Mouse (Mus musculus) kidney, adult 18-20 months (tissue): ENCODE measurements around the gene Ncapd3.
A peak's percentile ranks its signal among the peaks of the same experiment; 100 is the strongest.

Experiments used
- DNase-seq: peaks from one replicate; pipeline ENCODE4 v3.0.0; 2021

The Ncapd3 gene

GRCm38 (mm10) chr9:27049492-27049891 lies 19.5 kb downstream of the Ncapd3 start:
- no peak for DNase-seq

- DNase-seq, result no peak
Observed at GRCm38 (mm10) chr9:27058341-27058740, 28.4 kb downstream of the Ncapd3 start.

- no peak for DNase-seq
Observed at GRCm38 (mm10) chr9:27070895-27071294, 40.9 kb downstream of the Ncapd3 start.

- DNase-seq, result no peak
Observed at GRCm38 (mm10) chr9:27074677-27075076, 44.7 kb downstream of the Ncapd3 start.

- no peak for DNase-seq
Observed at GRCm38 (mm10) chr9:27075812-27076211, 45.8 kb downstream of the Ncapd3 start.

GRCm38 (mm10) chr9:27086256-27086655 lies 56.3 kb downstream of the Ncapd3 start:
- DNase-seq, result no peak

GRCm38 (mm10) chr9:27087402-27087801 lies 57.4 kb downstream of the Ncapd3 start:
- DNase-seq, result no peak

GRCm38 (mm10) chr9:27090134-27090533 lies 60.2 kb downstream of the Ncapd3 start:
- DNase-seq, result no peak

- DNase-seq, result no peak
Observed at GRCm38 (mm10) chr9:27090801-27091775, 61.1 kb downstream of the Ncapd3 start.

- DNase-seq, result no peak
Observed at GRCm38 (mm10) chr9:27092916-27093315, 62.9 kb downstream of the Ncapd3 start.

GRCm38 (mm10) chr9:27098092-27098491 lies 68.1 kb downstream of the Ncapd3 start:
- DNase-seq, result no peak

- no peak for DNase-seq
Observed at GRCm38 (mm10) chr9:27098557-27098956, 68.6 kb downstream of the Ncapd3 start.

GRCm38 (mm10) chr9:27099474-27099873 lies 69.5 kb downstream of the Ncapd3 start:
- DNase-seq, result no peak

- no peak for DNase-seq
Observed at GRCm38 (mm10) chr9:27101466-27101865, 71.5 kb downstream of the Ncapd3 start.

GRCm38 (mm10) chr9:27106081-27106480 lies 76.1 kb downstream of the Ncapd3 start:
- DNase-seq, result peak; percentile 47

GRCm38 (mm10) chr9:27108451-27108850 lies 78.5 kb downstream of the Ncapd3 start:
- DNase-seq, result no peak

- DNase-seq, result peak; percentile 60
Observed at GRCm38 (mm10) chr9:27109533-27110514, 79.8 kb downstream of the Ncapd3 start.

GRCm38 (mm10) chr9:27110681-27111080 lies 80.7 kb downstream of the Ncapd3 start:
- no peak for DNase-seq

- no peak for DNase-seq
Observed at GRCm38 (mm10) chr9:27111756-27112155, 81.8 kb downstream of the Ncapd3 start.

GRCm38 (mm10) chr9:27121254-27121653 lies 91.3 kb downstream of the Ncapd3 start:
- no peak for DNase-seq

- DNase-seq, result no peak
Observed at GRCm38 (mm10) chr9:27122076-27122475, 92.1 kb downstream of the Ncapd3 start.

- no peak for DNase-seq
Observed at GRCm38 (mm10) chr9:27122963-27123362, 93.0 kb downstream of the Ncapd3 start.

- no peak for DNase-seq
Observed at GRCm38 (mm10) chr9:27123947-27124346, 94.0 kb downstream of the Ncapd3 start.
